In the genomic region with DNA sequence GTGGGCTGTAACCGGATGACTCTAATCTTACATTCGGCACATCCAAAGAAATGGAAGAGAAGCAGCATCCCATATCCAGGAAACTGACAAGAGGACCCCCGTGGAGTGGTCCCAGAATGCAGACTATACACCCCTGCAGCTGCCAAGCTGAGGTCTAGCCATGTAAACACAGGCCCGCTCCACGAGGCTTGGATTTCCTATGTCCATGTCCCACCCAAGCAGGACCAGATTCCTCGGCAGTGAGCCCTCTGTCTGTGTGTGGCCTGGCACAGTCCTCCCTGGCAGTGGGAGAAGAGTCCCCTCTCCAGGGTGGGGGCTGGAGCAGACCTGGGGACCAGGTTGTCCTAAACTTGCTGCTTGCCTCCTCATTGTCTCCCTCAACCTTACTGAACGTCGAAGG, we compare ENCODE assay signal across 25 mouse cellular contexts.
DNase-seq lines count a peak whose midpoint lies in the region; ATAC-seq and TF ChIP-seq lines count a peak whose summit lies in the region.
"Had no signal": no experiment of that assay in that cellular context is flagged by ENCODE, and none has a peak within 500 bp of the region (broad histone marks: within the 10 kb centered on the region; RNA-seq: fewer than 3 reads in every experiment).

No protein-coding gene starts in this region.

- H3K9me3 ChIP-seq in lung, embryonic 14.5 days (ENCODE audit: low read depth, low read length) = no peaks in the 10 kb centered on the region
- H3K9me3 ChIP-seq in embryonic facial prominence, embryonic 10.5 days = no peaks in the 10 kb centered on the region
- H3K9me3 ChIP-seq in limb, embryonic 10.5 days (replicated peaks) = no peaks in the 10 kb centered on the region
- H3K9me3 ChIP-seq: embryonic facial prominence, embryonic 13.5 days; forebrain, embryonic 15.5 days; heart, embryonic 12.5 days; liver, embryonic 15.5 days; neural tube, embryonic 13.5 days had no signal

- H3K4me1 ChIP-seq in lung, embryonic 14.5 days (ENCODE audit: insufficient read depth) = peaks cover 10% of the 10 kb centered on the region
- H3K4me1 ChIP-seq in lung, adult 2 months (ENCODE audit: control insufficient read depth, insufficient read depth, low read length) = peaks cover 10% of the 10 kb centered on the region
- H3K4me1 ChIP-seq in embryonic facial prominence, embryonic 10.5 days = peaks cover 25% of the 10 kb centered on the region
- H3K4me1 ChIP-seq in limb, embryonic 10.5 days = peaks cover 33% of the 10 kb centered on the region
- H3K4me1 ChIP-seq: forebrain, embryonic 15.5 days; liver, embryonic 15.5 days had no signal

- TF ChIP-seq POLR2A in lung, adult 2 months (IDR thresholded peaks at IDR 0.05; ENCODE audit: borderline replicate concordance, extremely low read depth, low read depth, low read length) = no peak

- H3K27ac ChIP-seq in lung, embryonic 14.5 days (ENCODE audit: low read depth) = peak overlapping the region; percentile 36; the same call in 1 of the 2 replicates
- peak overlapping the region; percentile 75 for H3K27ac ChIP-seq in embryonic facial prominence, embryonic 10.5 days (replicated peaks)
- peak overlapping the region; percentile 79 for H3K27ac ChIP-seq in limb, embryonic 10.5 days
- H3K27ac ChIP-seq: embryonic facial prominence, embryonic 13.5 days; forebrain, embryonic 15.5 days; liver, embryonic 15.5 days; neural tube, embryonic 13.5 days had no signal

- H3K9ac ChIP-seq in lung, embryonic 14.5 days = no peak overlapping the region
- H3K9ac ChIP-seq: embryonic facial prominence, embryonic 13.5 days; forebrain, embryonic 15.5 days; heart, embryonic 12.5 days; liver, embryonic 15.5 days; neural tube, embryonic 13.5 days had no signal

- H3K36me3 ChIP-seq in lung, embryonic 14.5 days (ENCODE audit: insufficient read depth) = no peaks in the 10 kb centered on the region
- no peaks in the 10 kb centered on the region for H3K36me3 ChIP-seq in embryonic facial prominence, embryonic 10.5 days (replicated peaks)
- no peaks in the 10 kb centered on the region for H3K36me3 ChIP-seq in limb, embryonic 10.5 days
- H3K36me3 ChIP-seq: embryonic facial prominence, embryonic 13.5 days; forebrain, embryonic 15.5 days; heart, embryonic 12.5 days; liver, embryonic 15.5 days; neural tube, embryonic 13.5 days had no signal

- no peak for ATAC-seq in cerebellum, adult (ENCODE audit: insufficient number of reproducible peaks, low FRiP score, low TSS enrichment)
- peak; percentile 80 for ATAC-seq in lung, embryonic 14.5 days (ENCODE audit: insufficient read depth)
- ATAC-seq: activated CD4-positive, CD25-positive, alpha-beta regulatory T cell, adult 4 months; forebrain, embryonic 15.5 days; inflammation-experienced regulatory T-cells, adult 6 months; midbrain, embryonic 16.5 days had no signal

- TF ChIP-seq CTCF in lung, embryonic 14.5 days (IDR thresholded peaks at IDR 0.05; ENCODE audit: low read depth) = no peak
- TF ChIP-seq CTCF in lung, adult 2 months (IDR thresholded peaks at IDR 0.05; ENCODE audit: insufficient read depth, low read length) = no peak

- 47% methylated on average over 8 of the region's 8 CpGs for WGBS in lung, embryonic 14.5 days
- WGBS in lung, adult 2 months = 65% methylated on average over 8 of the region's 8 CpGs
- 74% methylated on average over 8 of the region's 8 CpGs for WGBS in embryonic facial prominence, embryonic 10.5 days
- WGBS in limb, embryonic 10.5 days = 79% methylated on average over 8 of the region's 8 CpGs

- H3K4me2 ChIP-seq in lung, embryonic 14.5 days = no peak overlapping the region
- H3K4me2 ChIP-seq: embryonic facial prominence, embryonic 13.5 days; forebrain, embryonic 15.5 days; heart, embryonic 12.5 days; liver, embryonic 15.5 days; neural tube, embryonic 13.5 days had no signal

- peak; percentile 31 to 55 for DNase-seq in cerebellum, postnatal 10 days
- DNase-seq in lung, embryonic 14.5 days = peak; percentile 51
- no peak for DNase-seq in lung, adult 2 months
- no peak for DNase-seq in embryonic facial prominence, embryonic 10.5 days (ENCODE audit: low spot score)
- DNase-seq in limb, embryonic 10.5 days (ENCODE audit: low spot score) = no peak
- DNase-seq in thymus, adult 18-20 months = no peak
- DNase-seq in gastrocnemius, adult 18-20 months (ENCODE audit: low spot score) = no peak
- DNase-seq: adrenal gland, adult 8-10 months; cerebellum, adult 18-20 months; cerebellum, postnatal 25 days; gastrocnemius, postnatal 14 days; heart, adult 18-20 months; layer of hippocampus, adult 9-11 months; liver; retina, postnatal 1 day had no signal

- H3K4me3 ChIP-seq in lung, embryonic 14.5 days (ENCODE audit: low read depth, low read length) = no peak overlapping the region
- H3K4me3 ChIP-seq in lung, adult 2 months (replicated peaks; ENCODE audit: extremely low read depth, low read depth, low read length) = no peak overlapping the region
- H3K4me3 ChIP-seq in embryonic facial prominence, embryonic 10.5 days = no peak overlapping the region
- no peak overlapping the region for H3K4me3 ChIP-seq in limb, embryonic 10.5 days
- H3K4me3 ChIP-seq: embryonic facial prominence, embryonic 13.5 days; forebrain, embryonic 15.5 days; heart, embryonic 12.5 days; liver, embryonic 15.5 days; myocyte; neural tube, embryonic 13.5 days had no signal

- H3K27me3 ChIP-seq in lung, embryonic 14.5 days (ENCODE audit: insufficient read depth, low read length) = no peaks in the 10 kb centered on the region
- peaks cover 10% of the 10 kb centered on the region; the same call in 1 of the 2 replicates for H3K27me3 ChIP-seq in embryonic facial prominence, embryonic 10.5 days (replicated peaks; ENCODE audit: low read depth, poor library complexity, severe bottlenecking)
- H3K27me3 ChIP-seq in limb, embryonic 10.5 days (ENCODE audit: low read depth, poor library complexity, severe bottlenecking) = no peaks in the 10 kb centered on the region
- H3K27me3 ChIP-seq: embryonic facial prominence, embryonic 13.5 days; forebrain, embryonic 15.5 days; heart, embryonic 12.5 days; liver, embryonic 15.5 days had no signal

Comparison
In these comparisons a context has a peak if more than half of its experiments do, and no peak if none do; other contexts are left out.
1. DNase-seq: peak in cerebellum, postnatal 10 days (2 of 2) and lung, embryonic 14.5 days (single experiment); none in lung, adult 2 months (single experiment), embryonic facial prominence, embryonic 10.5 days (single experiment), limb, embryonic 10.5 days (single experiment), thymus, adult 18-20 months (0 of 2) and gastrocnemius, adult 18-20 months (single experiment).
2. Peak in every context shown above with its lines, with median percentiles within 50 percentile points of each other: H3K27ac ChIP-seq.